Mouse (Mus musculus) liver, embryonic 16.5 days (tissue): ENCODE data around the gene Slc25a38. TPM values are rescaled to one million over a fixed set of nuclear protein-coding genes. Genes with fewer than 3 reads are reported as not detected.

Source experiments
- ATAC-seq: fragments of 200-750 bp; cut with Nextera tagmentation; 2 replicates; pipeline ENCODE4 v1.8.0; 2017; ENCODE audit warnings: low read depth, mild to moderate bottlenecking, moderate number of reproducible peaks, moderate library complexity
- H3K27ac ChIP-seq: fragments of 300-500 bp; sonication (generic); 2 replicates; pipeline ENCODE4 v1.5.1; 2014; ENCODE audit warnings: mild to moderate bottlenecking, low read length
- H3K27me3 ChIP-seq: fragments of 300-500 bp; sonication (generic); 2 replicates; pipeline ENCODE4 v1.6.1; 2014; ENCODE audit warnings: low read depth, low read length, mixed read lengths; ENCODE audit not compliant: control insufficient read depth, insufficient read depth
- H3K36me3 ChIP-seq: fragments of 300-500 bp; sonication (generic); 2 replicates; pipeline ENCODE4 v1.6.1; 2014; ENCODE audit warnings: mild to moderate bottlenecking; ENCODE audit not compliant: control insufficient read depth, insufficient read depth
- H3K4me1 ChIP-seq: fragments of 300-500 bp; sonication (generic); 2 replicates; pipeline ENCODE4 v1.6.1; 2014; ENCODE audit warnings: low read depth, low read length, mixed read lengths; ENCODE audit not compliant: control insufficient read depth
- H3K4me2 ChIP-seq: fragments of 300-500 bp; sonication (generic); 2 replicates; pipeline ENCODE4 v1.6.1; 2014; ENCODE audit warnings: low read depth, low read length, mixed read lengths
- H3K4me3 ChIP-seq: fragments of 300-500 bp; sonication (generic); 2 replicates; pipeline ENCODE4 v1.5.1; 2014; ENCODE audit warnings: low read depth, mild to moderate bottlenecking, low read length
- H3K9ac ChIP-seq: fragments of 300-500 bp; sonication (generic); 2 replicates; pipeline ENCODE4 v1.6.1; 2014; ENCODE audit warnings: low read depth, low read length
- H3K9me3 ChIP-seq: fragments of 300-500 bp; sonication (generic); replicated peaks from 2 replicates; pipeline ENCODE4 v1.6.1; 2016; ENCODE audit warnings: low read length; ENCODE audit not compliant: control insufficient read depth
- WGBS: fragments of 180-500 bp; shearing (Covaris S2); extraction: QIAGEN DNeasy Blood & Tissue Kit; methylation state at CpG from one replicate; pipeline ENCODE4 v1.1.7; 2014; ENCODE audit not compliant: insufficient replicate concordance; 5-methylcytosine and 5-hydroxymethylcytosine counted together
- polyA plus RNA-seq: library from polyadenylated mRNA; unstranded; fragments of >200 nt; fragmentation: Nextera tagmentation; extraction: Ambion mirVana; gene quantifications from 2 replicates; pipeline ENCODE4 v1.2.1, GENCODE M21; 2015

Slc25a38 gene
- polyA plus RNA-seq, 1 experiment from 2014 or later: 113 TPM

- Histone ChIP-seq H3K27me3 (no peaks in the 10 kb centered on the region), H3K4me2 (peak overlapping the region; percentile 84), H3K9me3 (no peaks in the 10 kb centered on the region), H3K36me3 (peaks cover 32% of the 10 kb centered on the region), H3K9ac (peak overlapping the region; percentile 94), H3K4me1 (peaks cover 20% of the 10 kb centered on the region), H3K4me3 (peak overlapping the region; percentile 98), H3K27ac (peak overlapping the region; percentile 85; the same call in 1 of the 2 replicates)
- no peak for ATAC-seq
- 25% methylated on average over 10 of the region's 10 CpGs for WGBS
These were observed 19.1 kb downstream of the Slc25a38 start for GRCm38 (mm10) chr9:120129276-120129675.

- H3K9me3 ChIP-seq: no peaks in the 10 kb centered on the region
- 84% methylated on average over 3 of the region's 3 CpGs for WGBS
- H3K27ac ChIP-seq: no peak overlapping the region
- peaks cover 29% of the 10 kb centered on the region for H3K36me3 ChIP-seq
- H3K9ac ChIP-seq: no peak overlapping the region
- H3K27me3 ChIP-seq: no peaks in the 10 kb centered on the region
- no peak for ATAC-seq
- no peak overlapping the region for H3K4me2 ChIP-seq
- peaks cover 16% of the 10 kb centered on the region for H3K4me1 ChIP-seq
- no peak overlapping the region for H3K4me3 ChIP-seq
These were observed 21.7 kb downstream of the Slc25a38 start for GRCm38 (mm10) chr9:120131784-120132288.

DNA sequence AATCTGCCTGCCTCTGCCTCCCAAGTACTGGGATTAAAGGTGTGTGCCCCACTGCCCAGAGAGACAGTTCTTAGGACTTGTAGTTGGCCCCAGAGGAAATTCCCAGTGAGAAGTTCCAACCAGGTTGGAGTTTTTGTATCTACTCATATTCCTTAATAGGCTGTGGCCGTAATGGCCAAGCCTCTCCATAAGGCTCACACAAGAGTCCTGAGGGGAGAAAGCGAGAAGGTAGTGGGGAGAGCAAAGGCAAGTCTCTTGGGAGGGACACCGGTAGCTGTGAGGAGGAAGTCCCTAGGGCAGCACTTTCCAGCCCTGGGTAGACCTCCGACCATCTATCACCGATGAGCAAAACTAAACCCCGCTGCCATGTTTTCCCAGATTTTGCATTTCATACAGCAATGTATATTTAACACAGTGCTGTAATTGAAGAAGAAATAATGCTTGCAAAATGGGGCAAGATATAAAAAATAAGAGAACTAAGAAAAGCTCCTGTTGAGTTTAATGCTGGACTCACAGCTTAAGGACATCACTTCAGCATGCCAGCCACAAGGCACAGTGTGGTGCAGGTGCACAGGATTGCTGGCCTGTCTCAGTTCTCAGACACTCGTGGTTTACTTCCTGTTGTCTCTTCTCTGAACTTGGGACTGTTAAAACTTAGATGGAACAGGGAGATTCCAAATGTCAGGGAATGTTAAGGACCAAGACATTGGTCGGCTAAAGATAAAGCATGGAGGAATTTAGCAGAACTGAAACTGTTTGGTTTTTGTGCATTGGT is 23.0 kb downstream of the Slc25a38 start:
- Histone ChIP-seq H3K36me3 (peaks cover 29% of the 10 kb centered on the region), H3K27me3 (no peaks in the 10 kb centered on the region), H3K9me3 (no peaks in the 10 kb centered on the region), H3K4me1 (peaks cover 14% of the 10 kb centered on the region), H3K9ac (no peak overlapping the region), H3K4me2 (no peak overlapping the region), H3K27ac (no peak overlapping the region), H3K4me3 (no peak overlapping the region)
- no peak for ATAC-seq
- 24% methylated on average over 8 of the region's 8 CpGs for WGBS

GRCm38 (mm10) chr9:120133755-120134475 is 23.7 kb downstream of the Slc25a38 start:
- H3K4me2 ChIP-seq: no peak overlapping the region
- no peak overlapping the region for H3K4me3 ChIP-seq
- H3K27me3 ChIP-seq: no peaks in the 10 kb centered on the region
- no peaks in the 10 kb centered on the region for H3K9me3 ChIP-seq
- WGBS: 43% methylated on average over 6 of the region's 6 CpGs
- no peak for ATAC-seq
- H3K4me1 ChIP-seq: peaks cover 9% of the 10 kb centered on the region
- H3K36me3 ChIP-seq: peaks cover 29% of the 10 kb centered on the region
- no peak overlapping the region for H3K9ac ChIP-seq
- no peak overlapping the region for H3K27ac ChIP-seq

- Histone ChIP-seq H3K9ac (no peak overlapping the region), H3K4me2 (no peak overlapping the region), H3K4me1 (peaks cover 3% of the 10 kb centered on the region), H3K27ac (no peak overlapping the region), H3K36me3 (peaks cover 28% of the 10 kb centered on the region), H3K9me3 (no peaks in the 10 kb centered on the region), H3K4me3 (no peak overlapping the region), H3K27me3 (no peaks in the 10 kb centered on the region)
- ATAC-seq: no peak
- WGBS: 73% methylated on average over 13 of the region's 13 CpGs
These were observed 24.5 kb downstream of the Slc25a38 start for GRCm38 (mm10) chr9:120134529-120135160.

GRCm38 (mm10) chr9:120135454-120135853 is 25.3 kb downstream of the Slc25a38 start:
- Histone ChIP-seq H3K36me3 (peaks cover 20% of the 10 kb centered on the region), H3K27me3 (no peaks in the 10 kb centered on the region), H3K4me2 (no peak overlapping the region), H3K4me3 (no peak overlapping the region), H3K4me1 (no peaks in the 10 kb centered on the region; the same call in 1 of the 2 replicates), H3K9me3 (no peaks in the 10 kb centered on the region), H3K9ac (no peak overlapping the region), H3K27ac (no peak overlapping the region)
- ATAC-seq: no peak
- WGBS: 90% methylated on average over 11 of the region's 11 CpGs

GRCm38 (mm10) chr9:120140652-120141051 is 30.5 kb downstream of the Slc25a38 start:
- Histone ChIP-seq H3K36me3 (no peaks in the 10 kb centered on the region), H3K9ac (no peak overlapping the region), H3K4me3 (no peak overlapping the region), H3K9me3 (no peaks in the 10 kb centered on the region), H3K4me2 (no peak overlapping the region), H3K27me3 (no peaks in the 10 kb centered on the region), H3K4me1 (no peaks in the 10 kb centered on the region), H3K27ac (no peak overlapping the region)
- ATAC-seq: peak; percentile 62; the same call in 1 of the 2 replicates
- 10% methylated on average over 4 of the region's 4 CpGs for WGBS

DNA sequence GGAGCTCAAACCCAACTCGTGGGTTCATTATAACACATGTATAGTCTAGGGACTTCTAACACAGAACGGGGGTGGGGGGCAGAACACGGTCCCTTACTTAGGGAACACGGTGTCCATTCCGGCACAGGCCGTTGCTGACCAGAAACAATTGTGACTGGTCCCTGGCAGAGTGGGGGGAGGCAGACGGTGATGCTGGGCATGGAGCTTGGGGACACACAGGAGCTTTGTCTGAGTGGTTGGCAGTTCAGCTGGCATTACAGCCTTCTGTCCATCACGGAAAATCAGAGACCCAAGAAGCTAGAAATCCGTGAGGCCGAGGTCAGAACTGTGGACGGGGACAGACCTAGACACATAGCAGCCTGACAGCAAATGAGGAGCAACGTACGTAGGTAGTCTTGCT is 34.3 kb downstream of the Slc25a38 start:
- no peaks in the 10 kb centered on the region for H3K27me3 ChIP-seq
- H3K36me3 ChIP-seq: no peaks in the 10 kb centered on the region
- no peaks in the 10 kb centered on the region for H3K9me3 ChIP-seq
- H3K4me3 ChIP-seq: no peak overlapping the region
- no peak overlapping the region for H3K9ac ChIP-seq
- 67% methylated on average over 13 of the region's 13 CpGs for WGBS
- no peak for ATAC-seq
- no peak overlapping the region for H3K27ac ChIP-seq
- no peak overlapping the region for H3K4me2 ChIP-seq
- H3K4me1 ChIP-seq: no peaks in the 10 kb centered on the region
